Mouse (Mus musculus) hindbrain, embryonic 14.5 days (tissue): ENCODE data around the gene Paox. TPM values are rescaled to one million over a fixed set of nuclear protein-coding genes. Genes with fewer than 3 reads are reported as not detected.

Experiments used
- ATAC-seq: fragments of 200-750 bp; cut with Nextera tagmentation; 2 replicates; pipeline ENCODE4 v1.8.0; 2017; ENCODE audit warnings: moderate number of reproducible peaks, mild to moderate bottlenecking, moderate TSS enrichment, moderate library complexity; ENCODE audit not compliant: low FRiP score
- DNase-seq: peaks from one replicate; pipeline ENCODE4 v3.0.0-alpha.2; 2015; ENCODE audit warnings: low spot score
- H3K27ac ChIP-seq: fragments of 300-500 bp; sonication (generic); 2 replicates; pipeline ENCODE4 v1.5.1; 2014; ENCODE audit warnings: mild to moderate bottlenecking, moderate library complexity
- H3K27me3 ChIP-seq: fragments of 300-500 bp; sonication (generic); 2 replicates; pipeline ENCODE4 v1.6.1; 2014; ENCODE audit warnings: mild to moderate bottlenecking, low read length, mixed read lengths; ENCODE audit not compliant: control insufficient read depth, insufficient read depth
- H3K36me3 ChIP-seq: fragments of 300-500 bp; sonication (generic); replicated peaks from 2 replicates; pipeline ENCODE4 v1.6.1; 2014; ENCODE audit not compliant: control insufficient read depth, insufficient read depth
- H3K4me1 ChIP-seq: fragments of 300-500 bp; sonication (generic); replicated peaks from 2 replicates; pipeline ENCODE4 v1.6.1; 2014; ENCODE audit warnings: antibody characterized with exemption, low read length, mixed read lengths; ENCODE audit not compliant: control insufficient read depth, insufficient read depth
- H3K4me2 ChIP-seq: fragments of 300-500 bp; sonication (generic); replicated peaks from 2 replicates; pipeline ENCODE4 v1.6.1; 2014; ENCODE audit warnings: mild to moderate bottlenecking, moderate library complexity
- H3K4me3 ChIP-seq: fragments of 300-500 bp; sonication (generic); replicated peaks from 2 replicates; pipeline ENCODE4 v1.5.1; 2014; ENCODE audit warnings: mild to moderate bottlenecking, low read length
- H3K9ac ChIP-seq: fragments of 300-500 bp; sonication (generic); 2 replicates; pipeline ENCODE4 v1.6.1; 2014
- H3K9me3 ChIP-seq: fragments of 300-500 bp; sonication (generic); 2 replicates; pipeline ENCODE4 v1.6.1; 2016; ENCODE audit warnings: low read length; ENCODE audit not compliant: control insufficient read depth
- WGBS: fragments of 180-500 bp; shearing (Covaris S2); extraction: QIAGEN DNeasy Blood & Tissue Kit; methylation state at CpG from one replicate; pipeline ENCODE4 v1.1.7; 2014; 5-methylcytosine and 5-hydroxymethylcytosine counted together
- polyA plus RNA-seq: library from polyadenylated mRNA; unstranded; fragments of >200 nt; fragmentation: Nextera tagmentation; extraction: Ambion mirVana; gene quantifications from 2 replicates; pipeline ENCODE4 v1.2.1, GENCODE M21; 2014

Paox gene
- polyA plus RNA-seq, 1 experiment from 2014 or later: 10.7 TPM

GRCm38 (mm10) chr7:140180692-140181091 lies 65.1 kb downstream of the Paox start:
- Histone ChIP-seq H3K36me3 (no peaks in the 10 kb centered on the region), H3K9me3 (no peaks in the 10 kb centered on the region), H3K27ac (no peak overlapping the region), H3K4me1 (no peaks in the 10 kb centered on the region), H3K4me2 (no peak overlapping the region), H3K27me3 (no peaks in the 10 kb centered on the region), H3K4me3 (no peak overlapping the region), H3K9ac (no peak overlapping the region)
- DNase-seq (no peak), ATAC-seq (no peak)
- 88% methylated on average over 2 of the region's 2 CpGs for WGBS

DNA sequence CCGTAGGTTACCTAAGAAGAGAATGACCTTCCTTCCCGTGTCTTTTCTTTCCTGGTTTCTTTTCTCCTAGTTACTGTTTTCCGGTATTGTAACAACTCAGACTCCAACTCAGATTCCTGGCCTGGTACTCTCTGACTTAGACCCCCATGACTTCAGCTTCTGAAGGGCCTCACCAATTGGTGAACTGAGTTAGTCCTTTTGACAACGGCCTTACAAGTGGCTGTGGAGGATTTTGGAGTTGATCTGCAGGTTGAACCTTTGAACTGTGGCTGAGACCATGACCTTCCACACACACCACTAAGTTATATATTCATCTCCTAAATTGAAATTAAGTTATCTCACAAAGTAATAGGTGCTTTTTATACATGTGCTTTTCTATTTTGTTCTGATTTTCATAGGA lies 68.6 kb downstream of the Paox start:
- H3K27ac ChIP-seq: no peak overlapping the region
- no peaks in the 10 kb centered on the region for H3K4me1 ChIP-seq
- WGBS: 89% methylated on average over 4 of the region's 4 CpGs
- H3K36me3 ChIP-seq: no peaks in the 10 kb centered on the region
- no peak overlapping the region for H3K4me3 ChIP-seq
- DNase-seq (no peak), ATAC-seq (no peak)
- no peak overlapping the region for H3K9ac ChIP-seq
- no peak overlapping the region for H3K4me2 ChIP-seq
- no peaks in the 10 kb centered on the region for H3K27me3 ChIP-seq
- H3K9me3 ChIP-seq: no peaks in the 10 kb centered on the region

Other genes with a start within 250 kb of the Paox start
- gene Kndc1, start 221.1 kb upstream of the Paox start, polyA plus RNA-seq: 25.6 and 29.1 TPM in 2 replicates
- not detected in 2 replicates for gene Utf1, start 172.0 kb upstream of the Paox start, polyA plus RNA-seq
- 0.72 and 1.0 TPM in 2 replicates for gene 6430531B16Rik, start 137.0 kb upstream of the Paox start, polyA plus RNA-seq
- 2.7 and 2.9 TPM in 2 replicates for gene Adam8, start 123.2 kb upstream of the Paox start, polyA plus RNA-seq
- 52.3 and 53.2 TPM in 2 replicates for gene Zfp511, start 79.4 kb upstream of the Paox start, polyA plus RNA-seq
- 57.8 and 58.7 TPM in 2 replicates for gene Tubgcp2, start 79.1 kb upstream of the Paox start, polyA plus RNA-seq
- gene Msx3, start 66.7 kb upstream of the Paox start, polyA plus RNA-seq: 8.1 and 9.0 TPM in 2 replicates
- gene Caly, start 33.3 kb upstream of the Paox start, polyA plus RNA-seq: 257 and 303 TPM in 2 replicates
- not detected in 2 replicates for gene Prap1, start 22.4 kb upstream of the Paox start, polyA plus RNA-seq
- 40.0 and 42.0 TPM in 2 replicates for gene Fuom, start 13.4 kb upstream of the Paox start, polyA plus RNA-seq
- 123 and 127 TPM in 2 replicates for gene Echs1, start 677 bp downstream of the Paox start, polyA plus RNA-seq
- 26.0 and 30.6 TPM in 2 replicates for gene Mtg1, start 21.8 kb downstream of the Paox start, polyA plus RNA-seq
- gene Sprn, start 39.1 kb downstream of the Paox start, polyA plus RNA-seq: 18.7 and 21.6 TPM in 2 replicates
- not detected in 2 replicates for gene Olfr522, start 49.0 kb downstream of the Paox start, polyA plus RNA-seq
- not detected in 2 replicates for gene Olfr523, start 57.4 kb downstream of the Paox start, polyA plus RNA-seq
- not detected in 2 replicates for gene Olfr524, start 90.2 kb downstream of the Paox start, polyA plus RNA-seq
- not detected in 2 replicates for gene Cd163l1, start 102.5 kb downstream of the Paox start, polyA plus RNA-seq
- gene 5830411N06Rik, start 131.5 kb downstream of the Paox start, polyA plus RNA-seq: not detected in 2 replicates
- not detected in 2 replicates for gene Olfr525, start 205.1 kb downstream of the Paox start, polyA plus RNA-seq
- not detected in 2 replicates for gene Olfr527, start 218.2 kb downstream of the Paox start, polyA plus RNA-seq
- gene Olfr60, start 245.9 kb downstream of the Paox start, polyA plus RNA-seq: not detected in 2 replicates